Mouse (Mus musculus) lung, postnatal 25 days (tissue): ENCODE measurements around the gene Tbc1d22a.
A peak's percentile ranks its signal among the peaks of the same experiment; 100 is the strongest.
"Not testable (repeated sequence)": the region's sequence is repeated elsewhere in the genome, so short reads cannot be mapped to it uniquely, and the experiment has no call there.

Experiments used
- DNase-seq: peaks from one replicate; pipeline ENCODE4 v3.0.0; 2022; ENCODE audit warnings: low spot score

The Tbc1d22a gene

GRCm38 (mm10) chr15:86203942-86204561 is 10.2 kb upstream of the Tbc1d22a start:
- DNase-seq = peak; percentile 59

GRCm38 (mm10) chr15:86205300-86205699 is 9.0 kb upstream of the Tbc1d22a start:
- peak; percentile 71 for DNase-seq

GRCm38 (mm10) chr15:86206385-86206784 is 7.9 kb upstream of the Tbc1d22a start:
- no peak for DNase-seq

- DNase-seq = not testable (repeated sequence)
Measured at GRCm38 (mm10) chr15:86212193-86212592, 2.1 kb upstream of the Tbc1d22a start.

- DNase-seq = peak; percentile 44
Measured at GRCm38 (mm10) chr15:86214549-86215201, 416 bp downstream of the Tbc1d22a start.

- DNase-seq = not testable (repeated sequence)
Measured at GRCm38 (mm10) chr15:86216641-86217040, 2.4 kb downstream of the Tbc1d22a start.

GRCm38 (mm10) chr15:86219534-86220228 is 5.4 kb downstream of the Tbc1d22a start:
- no peak for DNase-seq

- DNase-seq = peak; percentile 88
Measured at GRCm38 (mm10) chr15:86220229-86220630, 6.0 kb downstream of the Tbc1d22a start.

GRCm38 (mm10) chr15:86220715-86221114 is 6.5 kb downstream of the Tbc1d22a start:
- DNase-seq = no peak

GRCm38 (mm10) chr15:86221369-86221768 is 7.1 kb downstream of the Tbc1d22a start:
- no peak for DNase-seq

- DNase-seq = not testable (repeated sequence)
Measured at GRCm38 (mm10) chr15:86221901-86222300, 7.6 kb downstream of the Tbc1d22a start.

- DNase-seq = peak; percentile 46
Measured at GRCm38 (mm10) chr15:86224972-86225551, 10.8 kb downstream of the Tbc1d22a start.

GRCm38 (mm10) chr15:86226221-86226620 is 12.0 kb downstream of the Tbc1d22a start:
- no peak for DNase-seq

- no peak for DNase-seq
Measured at GRCm38 (mm10) chr15:86226968-86227367, 12.7 kb downstream of the Tbc1d22a start.

- peak; percentile 72 for DNase-seq
Measured at GRCm38 (mm10) chr15:86228186-86228585, 13.9 kb downstream of the Tbc1d22a start.

- DNase-seq = no peak
Measured at GRCm38 (mm10) chr15:86229088-86229487, 14.8 kb downstream of the Tbc1d22a start.

- no peak for DNase-seq
Measured at GRCm38 (mm10) chr15:86229623-86230022, 15.4 kb downstream of the Tbc1d22a start.

- DNase-seq = no peak
Measured at GRCm38 (mm10) chr15:86231170-86231569, 16.9 kb downstream of the Tbc1d22a start.

- DNase-seq = no peak
Measured at GRCm38 (mm10) chr15:86231831-86232512, 17.7 kb downstream of the Tbc1d22a start.

- DNase-seq = no peak
Measured at GRCm38 (mm10) chr15:86234001-86234400, 19.7 kb downstream of the Tbc1d22a start.

- no peak for DNase-seq
Measured at GRCm38 (mm10) chr15:86234517-86235441, 20.5 kb downstream of the Tbc1d22a start.
